Mouse (Mus musculus) midbrain, embryonic 14.5 days (tissue): ENCODE measurements at regions not wholly inside any gene's neighbourhood (a gene's known extent, or its start where the extent isn't known, plus 50 kb on each side); places are given as distances from the start of the nearest gene placed in this dataset.

Experiments used
- ATAC-seq: fragments of 200-750 bp; cut with Nextera tagmentation; 2 replicates; pipeline ENCODE4 v1.8.0; 2017; ENCODE audit warnings: moderate number of reproducible peaks, moderate library complexity; ENCODE audit not compliant: low FRiP score, low TSS enrichment
- DNase-seq: peaks from one replicate; pipeline ENCODE4 v3.0.0-alpha.2; 2015
- H3K27ac ChIP-seq: fragments of 300-500 bp; sonication (generic); replicated peaks from 2 replicates; pipeline ENCODE4 v1.5.1; 2014; ENCODE audit warnings: mild to moderate bottlenecking, low read depth, low read length, moderate library complexity
- H3K27me3 ChIP-seq: fragments of 300-500 bp; sonication (generic); 2 replicates; pipeline ENCODE4 v1.6.1; 2014; ENCODE audit warnings: low read length, control low read depth, mixed read lengths; ENCODE audit not compliant: control insufficient read depth, insufficient read depth
- H3K36me3 ChIP-seq: fragments of 300-500 bp; sonication (generic); 2 replicates; pipeline ENCODE4 v1.6.1; 2014; ENCODE audit warnings: low read length, control low read depth; ENCODE audit not compliant: control insufficient read depth, insufficient read depth
- H3K4me1 ChIP-seq: fragments of 300-500 bp; sonication (generic); 2 replicates; pipeline ENCODE4 v1.6.1; 2014; ENCODE audit warnings: mild to moderate bottlenecking, antibody characterized with exemption, low read length, control low read depth; ENCODE audit not compliant: control insufficient read depth, insufficient read depth
- H3K4me2 ChIP-seq: fragments of 300-500 bp; sonication (generic); 2 replicates; pipeline ENCODE4 v1.6.1; 2014; ENCODE audit warnings: mild to moderate bottlenecking, low read length, moderate library complexity
- H3K4me3 ChIP-seq: fragments of 300-500 bp; sonication (generic); replicated peaks from 2 replicates; pipeline ENCODE4 v1.5.1; 2014; ENCODE audit warnings: low read depth, low read length
- H3K9ac ChIP-seq: fragments of 300-500 bp; sonication (generic); replicated peaks from 2 replicates; pipeline ENCODE4 v1.6.1; 2014; ENCODE audit warnings: mild to moderate bottlenecking, low read length, moderate library complexity
- H3K9me3 ChIP-seq: fragments of 300-500 bp; sonication (generic); 2 replicates; pipeline ENCODE4 v1.6.1; 2016; ENCODE audit warnings: low read length, control low read depth, mixed read lengths; ENCODE audit not compliant: control insufficient read depth
- WGBS: fragments of 180-500 bp; shearing (Covaris S2); extraction: QIAGEN DNeasy Blood & Tissue Kit; methylation state at CpG from one replicate; pipeline ENCODE4 v1.1.7; 2014; 5-methylcytosine and 5-hydroxymethylcytosine counted together

DNA sequence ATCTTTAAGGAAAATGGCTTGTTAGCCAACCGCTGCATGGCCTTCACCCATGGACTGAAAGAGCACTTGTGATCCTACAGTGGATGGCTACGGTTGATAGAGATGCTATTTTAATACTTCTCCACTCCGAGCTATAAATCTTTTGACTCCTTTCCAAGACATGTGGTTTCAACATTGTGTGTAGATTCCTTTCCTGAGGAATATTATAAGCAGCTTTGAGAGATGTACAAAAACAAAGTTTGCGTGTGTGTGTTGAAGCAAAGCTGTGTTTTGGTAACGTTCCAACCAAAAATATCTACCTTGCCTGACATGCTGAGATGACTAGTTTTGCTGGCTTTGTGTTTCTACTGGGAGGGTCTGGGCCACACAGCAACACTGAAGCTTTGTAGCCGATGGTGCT lies 83.0 kb downstream of the Zbtb18 start:
- DNase-seq (no peak), ATAC-seq (no peak)
- no peak overlapping the region for H3K27ac ChIP-seq
- H3K9me3 ChIP-seq, result no peaks in the 10 kb centered on the region
- H3K36me3 ChIP-seq, result no peaks in the 10 kb centered on the region
- H3K4me3 ChIP-seq, result no peak overlapping the region
- H3K4me1 ChIP-seq, result no peaks in the 10 kb centered on the region
- WGBS, result 85% methylated on average over 6 of the region's 6 CpGs
- no peaks in the 10 kb centered on the region for H3K27me3 ChIP-seq
- H3K9ac ChIP-seq, result no peak overlapping the region
- no peak overlapping the region for H3K4me2 ChIP-seq

DNA sequence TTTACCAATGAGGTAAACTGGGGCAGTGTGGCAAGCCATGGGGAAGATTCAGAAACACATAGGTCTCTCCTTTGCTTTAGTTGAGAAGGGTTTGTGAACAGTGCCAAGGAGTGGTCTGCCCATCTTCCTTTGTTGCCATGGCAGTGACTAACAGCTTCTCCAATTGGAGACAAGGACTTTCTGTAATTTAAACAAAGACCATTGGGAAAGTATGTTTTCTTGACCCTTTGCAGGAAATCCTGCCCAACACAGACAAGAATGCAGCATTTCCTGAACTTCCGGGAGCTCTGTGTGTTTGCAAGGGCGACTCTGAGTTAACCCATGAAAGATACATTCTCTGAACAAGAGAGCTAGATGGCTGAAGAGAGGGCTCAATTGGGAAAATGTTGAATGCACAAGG lies 89.6 kb downstream of the Zbtb18 start:
- no peak for ATAC-seq
- no peaks in the 10 kb centered on the region for H3K4me1 ChIP-seq
- WGBS, result 85% methylated on average over 2 of the region's 2 CpGs

DNA sequence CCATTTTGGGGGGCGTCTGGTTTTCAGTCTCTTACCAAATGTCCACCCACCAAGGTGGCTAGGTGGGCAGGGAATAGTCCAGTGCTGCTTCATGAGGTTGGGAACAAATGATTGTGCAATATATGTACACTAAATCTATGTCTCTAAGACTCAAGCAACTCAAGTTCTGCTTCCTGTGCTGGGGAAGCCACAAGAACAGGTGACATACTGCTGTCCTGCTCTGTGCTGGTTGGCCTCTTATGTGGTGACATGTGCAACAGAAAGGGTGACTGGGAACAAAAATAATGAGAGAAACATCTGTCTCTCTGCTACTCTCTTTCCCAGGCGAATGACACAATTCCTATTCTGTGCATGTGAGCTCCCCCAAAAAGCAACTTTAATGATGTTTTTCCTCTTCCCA lies 90.5 kb downstream of the Zbtb18 start:
- ATAC-seq, result no peak
- 82% methylated on average over 2 of the region's 2 CpGs for WGBS

More for the DNA sequence above, 89.6 kb downstream of the Zbtb18 start:
- Histone ChIP-seq H3K4me2 (no peak overlapping the region), H3K27ac (no peak overlapping the region), H3K36me3 (no peaks in the 10 kb centered on the region), H3K4me3 (no peak overlapping the region), H3K9ac (no peak overlapping the region), H3K9me3 (no peaks in the 10 kb centered on the region), H3K27me3 (no peaks in the 10 kb centered on the region)
- DNase-seq, result no peak

DNA sequence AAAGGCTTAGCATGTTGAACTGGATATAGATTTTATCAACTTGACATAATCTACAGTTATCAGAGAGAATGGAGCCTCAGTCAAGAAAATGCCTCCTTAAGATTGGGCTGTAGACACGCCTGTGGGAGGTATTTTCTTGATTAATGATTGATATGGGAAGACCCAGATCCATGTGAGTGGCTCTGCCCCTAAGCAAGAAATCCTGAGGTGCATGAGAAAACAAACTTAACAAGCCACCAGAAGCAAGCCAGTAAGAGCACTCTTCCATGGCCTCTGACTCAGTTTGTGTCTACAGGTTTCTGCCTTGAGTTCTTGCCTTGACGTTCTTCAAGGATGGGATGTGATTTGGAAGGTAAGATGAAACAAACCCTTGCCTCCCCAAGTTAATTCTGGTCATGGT lies 91.2 kb downstream of the Zbtb18 start:
- H3K9ac ChIP-seq, result no peak overlapping the region
- no peak for DNase-seq
- H3K9me3 ChIP-seq, result no peaks in the 10 kb centered on the region
- 83% methylated on average over 2 of the region's 2 CpGs for WGBS
- no peak overlapping the region for H3K4me3 ChIP-seq
- no peak overlapping the region for H3K27ac ChIP-seq
- no peaks in the 10 kb centered on the region for H3K36me3 ChIP-seq
- no peak overlapping the region for H3K4me2 ChIP-seq
- H3K27me3 ChIP-seq, result no peaks in the 10 kb centered on the region
- H3K4me1 ChIP-seq, result no peaks in the 10 kb centered on the region
- no peak for ATAC-seq

More for the DNA sequence above, 90.5 kb downstream of the Zbtb18 start:
- Histone ChIP-seq H3K27me3 (no peaks in the 10 kb centered on the region), H3K9ac (no peak overlapping the region), H3K9me3 (no peaks in the 10 kb centered on the region), H3K4me2 (no peak overlapping the region), H3K27ac (no peak overlapping the region), H3K4me3 (no peak overlapping the region), H3K4me1 (no peaks in the 10 kb centered on the region), H3K36me3 (no peaks in the 10 kb centered on the region)
- DNase-seq, result no peak

DNA sequence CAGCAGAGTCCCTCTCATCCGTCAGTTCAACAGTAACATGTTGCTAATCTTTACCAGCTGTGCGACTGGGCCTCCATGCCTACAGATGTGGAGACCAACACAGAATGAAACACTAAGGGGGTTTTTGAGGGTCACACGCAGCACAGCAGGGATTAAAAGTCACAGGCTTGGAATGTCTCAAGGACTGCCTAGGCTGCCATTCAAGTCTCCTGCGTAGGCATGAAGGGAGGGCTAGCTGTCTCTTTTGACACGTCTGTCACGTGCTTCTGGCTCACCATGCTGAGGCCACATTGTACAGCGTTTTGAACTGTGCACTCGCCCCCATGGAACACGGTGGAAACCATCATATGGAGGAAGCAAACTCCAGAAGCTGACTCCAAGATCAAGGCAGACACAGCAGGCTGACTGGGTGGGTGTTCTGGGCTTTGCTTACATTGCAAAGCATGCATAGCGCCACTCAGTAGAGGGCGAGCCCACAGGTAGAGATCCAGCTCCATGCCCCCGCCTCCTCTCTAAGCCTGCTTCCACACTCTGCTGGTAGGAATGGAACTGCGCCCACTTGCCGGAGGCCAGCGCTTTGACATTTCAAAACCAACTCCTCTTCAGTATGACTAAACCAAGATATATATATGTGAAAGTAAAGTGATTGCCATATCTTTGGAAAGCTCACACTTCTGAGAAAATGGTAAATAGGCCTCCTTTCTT lies 103.0 kb downstream of the Zbtb18 start:
- H3K27me3 ChIP-seq, result no peaks in the 10 kb centered on the region
- WGBS, result 82% methylated on average over 15 of the region's 15 CpGs
- H3K4me3 ChIP-seq, result no peak overlapping the region
- H3K27ac ChIP-seq, result no peak overlapping the region
- H3K9me3 ChIP-seq, result no peaks in the 10 kb centered on the region
- H3K36me3 ChIP-seq, result no peaks in the 10 kb centered on the region
- ATAC-seq (no peak), DNase-seq (no peak)
- no peak overlapping the region for H3K9ac ChIP-seq
- H3K4me1 ChIP-seq, result no peaks in the 10 kb centered on the region
- no peak overlapping the region for H3K4me2 ChIP-seq

DNA sequence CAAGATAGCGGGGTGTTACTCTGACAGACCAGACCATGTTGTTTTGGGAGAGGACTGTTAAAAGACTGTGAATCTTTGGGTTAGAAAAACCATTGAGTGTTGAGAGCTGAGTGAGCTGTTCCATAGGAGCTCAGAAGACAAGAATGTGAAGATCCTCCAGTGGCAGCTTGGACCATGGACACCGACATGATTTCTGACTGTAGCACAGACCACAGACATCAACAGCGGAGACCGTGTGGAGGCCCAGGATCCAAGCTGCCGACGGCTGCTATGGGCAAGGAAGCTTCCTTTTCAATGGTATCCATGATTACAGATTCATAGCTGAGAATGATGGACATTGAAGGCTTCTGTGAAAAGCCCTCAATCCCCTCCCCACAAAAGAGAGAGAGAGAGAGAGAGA lies 105.6 kb downstream of the Zbtb18 start:
- ATAC-seq (no peak), DNase-seq (no peak)
- no peak overlapping the region for H3K4me2 ChIP-seq
- H3K4me1 ChIP-seq, result no peaks in the 10 kb centered on the region
- no peaks in the 10 kb centered on the region for H3K36me3 ChIP-seq
- H3K4me3 ChIP-seq, result no peak overlapping the region
- H3K27me3 ChIP-seq, result no peaks in the 10 kb centered on the region
- no peak overlapping the region for H3K27ac ChIP-seq
- H3K9ac ChIP-seq, result no peak overlapping the region
- no peaks in the 10 kb centered on the region for H3K9me3 ChIP-seq
- 79% methylated on average over 6 of the region's 6 CpGs for WGBS

DNA sequence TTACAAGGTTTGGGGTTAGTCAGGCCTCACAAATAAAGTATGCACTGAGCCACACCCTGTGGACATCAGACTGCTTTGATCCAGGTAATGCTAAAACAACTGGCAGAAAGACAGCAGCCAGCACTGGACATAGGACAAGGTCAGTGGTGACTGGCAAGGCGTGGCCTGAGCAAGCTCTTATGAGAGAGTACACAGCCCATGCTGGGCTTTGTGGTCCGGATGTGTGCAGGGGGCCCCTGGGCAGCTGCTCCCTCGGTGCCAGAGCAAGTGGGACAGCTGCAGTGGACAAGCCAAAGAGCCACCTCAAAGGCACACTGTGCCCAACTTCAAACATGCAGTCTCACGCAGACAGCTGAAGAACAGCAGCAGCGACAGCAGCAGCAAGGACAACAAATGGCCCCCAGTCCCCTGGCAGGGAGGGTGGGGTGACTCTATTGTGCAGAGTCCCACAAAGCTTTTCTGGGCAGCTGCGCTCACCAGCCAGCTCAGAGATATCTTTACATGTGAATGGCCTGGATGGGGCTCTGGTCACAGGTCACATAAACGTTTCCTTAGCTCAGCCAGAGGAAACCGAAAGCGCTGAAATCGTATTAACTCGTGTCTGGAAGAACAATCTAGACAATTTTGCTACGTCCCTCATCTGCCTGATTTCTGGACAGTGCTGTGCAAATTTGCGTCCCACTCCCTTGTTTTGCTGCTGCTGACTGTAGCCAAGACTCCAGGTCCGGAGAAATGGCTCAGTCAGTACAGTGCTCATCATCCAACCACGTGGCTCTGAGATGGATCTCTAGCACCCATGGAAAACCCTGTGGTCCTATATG lies 113.5 kb downstream of the Zbtb18 start:
- no peaks in the 10 kb centered on the region for H3K36me3 ChIP-seq
- H3K4me2 ChIP-seq, result peak overlapping the region; percentile 42
- peak overlapping the region; percentile 32 for H3K27ac ChIP-seq
- H3K9me3 ChIP-seq, result no peaks in the 10 kb centered on the region
- ATAC-seq (peak; percentile 78), DNase-seq (peak; percentile 51)
- WGBS, result 4% methylated on average over 15 of the region's 15 CpGs
- peaks cover 10% of the 10 kb centered on the region; the same call in 1 of the 2 replicates for H3K4me1 ChIP-seq
- no peak overlapping the region for H3K4me3 ChIP-seq
- no peak overlapping the region for H3K9ac ChIP-seq
- no peaks in the 10 kb centered on the region for H3K27me3 ChIP-seq

DNA sequence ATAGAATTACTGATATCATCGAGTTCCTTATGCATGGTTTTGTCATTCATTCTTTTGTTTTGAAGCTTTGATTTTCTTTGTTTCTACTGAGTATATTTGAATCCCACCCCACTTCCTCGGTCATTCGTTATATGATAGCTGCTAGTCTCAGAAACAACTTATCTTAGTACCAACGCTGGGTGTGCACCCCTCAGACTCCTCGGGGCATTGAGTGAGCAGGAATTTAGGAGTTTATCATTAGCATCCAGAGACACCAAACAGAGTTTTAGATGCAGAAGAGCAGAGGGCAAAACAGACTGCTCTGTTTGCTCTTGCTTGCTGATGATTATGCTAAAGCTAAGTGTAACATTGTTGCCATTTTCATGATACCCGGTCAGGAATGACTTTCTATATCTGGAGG lies 115.3 kb downstream of the Zbtb18 start:
- H3K9ac ChIP-seq, result no peak overlapping the region
- ATAC-seq (no peak), DNase-seq (no peak)
- no peak overlapping the region for H3K27ac ChIP-seq
- no peaks in the 10 kb centered on the region for H3K27me3 ChIP-seq
- H3K36me3 ChIP-seq, result no peaks in the 10 kb centered on the region
- no peak overlapping the region for H3K4me2 ChIP-seq
- no peaks in the 10 kb centered on the region for H3K9me3 ChIP-seq
- 85% methylated on average over 6 of the region's 6 CpGs for WGBS
- H3K4me3 ChIP-seq, result no peak overlapping the region
- H3K4me1 ChIP-seq, result peaks cover 15% of the 10 kb centered on the region

DNA sequence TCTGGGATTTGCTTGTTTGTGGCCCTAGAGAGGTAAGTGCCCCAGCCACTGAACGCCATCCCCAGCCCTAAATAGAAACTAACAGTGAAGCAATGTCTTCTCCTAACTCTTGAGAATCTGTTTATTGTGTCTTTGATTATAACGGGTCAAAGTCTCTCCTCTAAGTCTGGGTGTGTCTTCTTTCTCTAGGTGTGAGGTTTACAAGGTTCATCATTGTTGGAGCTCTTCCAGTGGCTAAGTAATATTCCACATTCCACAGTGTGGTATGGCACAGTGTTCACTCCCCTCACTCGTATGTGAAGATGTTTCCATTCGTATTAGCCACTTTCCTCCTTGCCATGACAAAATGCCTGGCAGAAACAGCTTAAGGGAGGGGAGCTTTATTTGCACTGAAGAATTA lies 115.7 kb downstream of the Zbtb18 start:
- DNase-seq, result no peak
- H3K4me2 ChIP-seq, result no peak overlapping the region
- 85% methylated on average over 4 of the region's 4 CpGs for WGBS

More for the DNA sequence above, 115.7 kb downstream of the Zbtb18 start:
- ATAC-seq, result no peak
- Histone ChIP-seq H3K36me3 (no peaks in the 10 kb centered on the region), H3K4me1 (peaks cover 18% of the 10 kb centered on the region), H3K9ac (no peak overlapping the region), H3K27me3 (no peaks in the 10 kb centered on the region), H3K27ac (no peak overlapping the region), H3K9me3 (no peaks in the 10 kb centered on the region), H3K4me3 (no peak overlapping the region)
